Mouse (Mus musculus) limb, embryonic 12.5 days (tissue): Measurements from ENCODE around the gene Tecr. TPM values are rescaled to one million over a fixed set of nuclear protein-coding genes. Genes with fewer than 3 reads are reported as not detected.
A peak's percentile ranks its signal among the peaks of the same experiment; 100 is the strongest.
"Not testable (repeated sequence)": the region's sequence is repeated elsewhere in the genome, so short reads cannot be mapped to it uniquely, and the experiment has no call there.

Experiments
- ATAC-seq: fragments of 200-750 bp; cut with Nextera tagmentation; 2 replicates; pipeline ENCODE4 v1.8.0; 2017; ENCODE audit warnings: low read depth, moderate TSS enrichment; ENCODE audit not compliant: insufficient number of reproducible peaks, insufficient read depth, low FRiP score, low TSS enrichment
- H3K27ac ChIP-seq: fragments of 300-500 bp; sonication (generic); 2 replicates; pipeline ENCODE4 v1.5.1; 2016; ENCODE audit warnings: mild to moderate bottlenecking, moderate library complexity
- H3K27me3 ChIP-seq: fragments of 300-500 bp; sonication (generic); 2 replicates; pipeline ENCODE4 v1.6.1; 2016; ENCODE audit warnings: mild to moderate bottlenecking, moderate library complexity
- H3K36me3 ChIP-seq: fragments of 300-500 bp; sonication (generic); 2 replicates; pipeline ENCODE4 v1.6.1; 2016; ENCODE audit warnings: mild to moderate bottlenecking, moderate library complexity
- H3K4me1 ChIP-seq: fragments of 300-500 bp; sonication (generic); replicated peaks from 2 replicates; pipeline ENCODE4 v1.6.1; 2016
- H3K4me2 ChIP-seq: fragments of 300-500 bp; sonication (generic); 2 replicates; pipeline ENCODE4 v1.6.1; 2016; ENCODE audit warnings: mild to moderate bottlenecking, moderate library complexity
- H3K4me3 ChIP-seq: fragments of 300-500 bp; sonication (generic); replicated peaks from 2 replicates; pipeline ENCODE4 v1.5.1; 2016; ENCODE audit warnings: mild to moderate bottlenecking
- H3K9ac ChIP-seq: fragments of 300-500 bp; sonication (generic); replicated peaks from 2 replicates; pipeline ENCODE4 v1.6.1; 2016; ENCODE audit warnings: mild to moderate bottlenecking, moderate library complexity
- H3K9me3 ChIP-seq: fragments of 300-500 bp; sonication (generic); 2 replicates; pipeline ENCODE4 v1.6.1; 2016; ENCODE audit warnings: mild to moderate bottlenecking, moderate library complexity
- WGBS: fragments of 180-500 bp; shearing (Covaris S2); methylation state at CpG from one replicate; pipeline ENCODE4 v1.1.7; 2016; 5-methylcytosine and 5-hydroxymethylcytosine counted together
- polyA plus RNA-seq: library from polyadenylated mRNA; unstranded; fragments of >200 nt; fragmentation: Nextera tagmentation; extraction: Ambion mirVana; gene quantifications from 2 replicates; pipeline ENCODE4 v1.2.1, GENCODE M21; 2016

The Tecr gene
- polyA plus RNA-seq, 1 experiment from 2014 or later: 577 TPM

GRCm38 (mm10) chr8:83617111-83617510 is 9.3 kb upstream of the Tecr start:
- no peak for ATAC-seq
- H3K9me3 ChIP-seq: no peaks in the 10 kb centered on the region; the same call in 1 of the 2 replicates

GRCm38 (mm10) chr8:83616625-83617024 is 8.9 kb upstream of the Tecr start:
- H3K27ac ChIP-seq: no peak overlapping the region

More at GRCm38 (mm10) chr8:83617111-83617510, 9.3 kb upstream of the Tecr start:
- Histone ChIP-seq H3K27me3 (no peaks in the 10 kb centered on the region), H3K27ac (no peak overlapping the region), H3K4me1 (peaks cover 4% of the 10 kb centered on the region; the same call in 1 of the 2 replicates), H3K36me3 (peaks cover 22% of the 10 kb centered on the region), H3K4me3 (no peak overlapping the region), H3K9ac (no peak overlapping the region), H3K4me2 (no peak overlapping the region)
- WGBS: 83% methylated on average over 2 of the region's 2 CpGs

GRCm38 (mm10) chr8:83613695-83614094 is 5.9 kb upstream of the Tecr start:
- Histone ChIP-seq H3K9me3 (no peaks in the 10 kb centered on the region; the same call in 1 of the 2 replicates), H3K4me2 (no peak overlapping the region), H3K36me3 (peaks cover 48% of the 10 kb centered on the region), H3K27me3 (no peaks in the 10 kb centered on the region), H3K4me3 (no peak overlapping the region), H3K9ac (no peak overlapping the region), H3K4me1 (peaks cover 13% of the 10 kb centered on the region), H3K27ac (no peak overlapping the region)
- no peak for ATAC-seq
- 95% methylated on average over 4 of the region's 4 CpGs for WGBS

More at GRCm38 (mm10) chr8:83616625-83617024, 8.9 kb upstream of the Tecr start:
- no peaks in the 10 kb centered on the region for H3K4me1 ChIP-seq
- no peak overlapping the region for H3K4me3 ChIP-seq
- peaks cover 27% of the 10 kb centered on the region for H3K36me3 ChIP-seq
- H3K9me3 ChIP-seq: no peaks in the 10 kb centered on the region; the same call in 1 of the 2 replicates
- H3K9ac ChIP-seq: no peak overlapping the region
- H3K27me3 ChIP-seq: no peaks in the 10 kb centered on the region
- no peak overlapping the region for H3K4me2 ChIP-seq
- no peak for ATAC-seq

DNA sequence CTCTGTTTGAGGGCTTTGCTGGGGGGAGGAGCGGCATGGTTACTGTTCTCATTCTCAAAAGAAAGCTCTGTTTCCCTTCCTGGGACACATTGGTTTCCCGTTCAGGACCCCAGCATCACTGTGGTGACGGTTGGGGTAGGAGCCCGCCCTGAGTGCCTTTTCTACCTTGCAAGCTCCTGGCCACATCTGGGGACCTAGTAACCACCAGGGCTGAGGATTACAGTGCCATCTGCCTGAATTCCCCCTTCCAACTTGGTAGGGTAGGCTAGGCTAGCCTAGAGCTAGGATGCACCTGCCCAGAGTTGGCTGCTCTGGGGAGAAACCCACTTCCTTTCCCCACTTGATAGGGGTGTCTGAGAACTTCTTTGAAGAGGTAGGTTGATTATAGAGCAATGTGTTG is 4.2 kb upstream of the Tecr start:
- ATAC-seq: no peak
- H3K4me2 ChIP-seq: no peak overlapping the region
- peaks cover 19% of the 10 kb centered on the region for H3K4me1 ChIP-seq
- no peak overlapping the region for H3K27ac ChIP-seq
- no peaks in the 10 kb centered on the region for H3K27me3 ChIP-seq
- no peaks in the 10 kb centered on the region for H3K9me3 ChIP-seq
- H3K4me3 ChIP-seq: no peak overlapping the region
- H3K36me3 ChIP-seq: peaks cover 48% of the 10 kb centered on the region
- H3K9ac ChIP-seq: no peak overlapping the region
- WGBS: 95% methylated on average over 4 of the region's 4 CpGs

GRCm38 (mm10) chr8:83609547-83610180 is 1.9 kb upstream of the Tecr start:
- Histone ChIP-seq H3K4me2 (peak overlapping the region; percentile 77), H3K4me1 (peaks cover 20% of the 10 kb centered on the region), H3K27me3 (no peaks in the 10 kb centered on the region), H3K9me3 (no peaks in the 10 kb centered on the region), H3K27ac (no peak overlapping the region), H3K36me3 (peaks cover 48% of the 10 kb centered on the region), H3K4me3 (peak overlapping the region; percentile 75), H3K9ac (peak overlapping the region; percentile 88)
- WGBS: 93% methylated on average over 10 of the region's 10 CpGs
- no peak for ATAC-seq

DNA sequence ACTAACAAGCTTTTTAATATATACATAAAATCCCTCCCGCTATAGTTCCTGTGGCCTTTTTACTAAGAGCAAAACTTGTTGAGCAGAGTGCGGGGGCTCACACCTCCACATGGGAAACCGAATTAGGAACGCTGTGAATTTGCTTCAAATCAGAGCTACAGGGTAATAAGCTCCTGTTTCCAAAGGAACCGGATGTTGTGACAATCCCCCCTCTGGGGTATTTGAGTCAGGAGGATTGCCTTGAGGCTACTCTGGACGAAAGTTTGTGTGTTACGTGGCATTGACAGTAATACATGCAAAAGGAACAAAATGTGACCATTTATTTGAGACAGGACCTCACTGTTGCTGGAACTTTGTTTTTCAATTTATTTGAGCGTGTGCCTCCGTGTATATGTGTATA is 1.3 kb upstream of the Tecr start:
- 29% methylated on average over 9 of the region's 9 CpGs for WGBS
- peak overlapping the region; percentile 75 for H3K4me3 ChIP-seq
- H3K36me3 ChIP-seq: peaks cover 43% of the 10 kb centered on the region
- H3K4me2 ChIP-seq: peak overlapping the region; percentile 77
- ATAC-seq: no peak
- peak overlapping the region; percentile 97; the same call in 1 of the 2 replicates for H3K27ac ChIP-seq
- H3K4me1 ChIP-seq: peaks cover 20% of the 10 kb centered on the region
- H3K27me3 ChIP-seq: no peaks in the 10 kb centered on the region
- H3K9me3 ChIP-seq: no peaks in the 10 kb centered on the region
- H3K9ac ChIP-seq: peak overlapping the region; percentile 88

DNA sequence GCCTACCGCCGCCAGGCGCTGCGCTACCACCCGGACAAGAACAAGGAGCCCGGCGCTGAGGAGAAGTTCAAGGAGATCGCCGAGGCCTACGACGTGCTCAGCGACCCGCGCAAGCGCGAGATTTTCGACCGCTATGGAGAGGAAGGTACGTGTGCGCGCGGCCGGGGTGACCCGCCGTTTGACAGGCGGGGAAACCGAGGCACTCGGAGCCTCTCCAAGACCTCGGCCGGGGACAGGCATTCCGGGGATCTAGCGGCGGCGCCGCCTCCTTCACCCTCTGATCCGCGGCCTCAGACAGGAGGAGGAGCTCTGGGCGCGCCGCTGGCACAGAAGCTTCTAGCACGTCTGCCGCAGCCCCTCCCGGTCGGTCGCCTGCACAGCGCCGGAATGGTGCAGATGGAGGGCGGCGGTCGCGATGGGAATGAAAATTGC is 643 bp upstream of the Tecr start:
- H3K27me3 ChIP-seq: no peaks in the 10 kb centered on the region
- WGBS: under 1% methylated on average over 51 of the region's 51 CpGs
- peak; percentile 69 for ATAC-seq

GRCm38 (mm10) chr8:83602650-83603029 is 5.1 kb downstream of the Tecr start:
- H3K4me3 ChIP-seq: no peak overlapping the region
- no peak overlapping the region for H3K4me2 ChIP-seq
- H3K36me3 ChIP-seq: no peaks in the 10 kb centered on the region
- 80% methylated on average over 2 of the region's 2 CpGs for WGBS
- H3K4me1 ChIP-seq: peaks cover 7% of the 10 kb centered on the region; the same call in 1 of the 2 replicates
- ATAC-seq: no peak
- no peaks in the 10 kb centered on the region for H3K9me3 ChIP-seq
- H3K9ac ChIP-seq: no peak overlapping the region
- H3K27me3 ChIP-seq: no peaks in the 10 kb centered on the region
- no peak overlapping the region for H3K27ac ChIP-seq

More for the DNA sequence above, 643 bp upstream of the Tecr start:
- Histone ChIP-seq H3K4me3 (peak overlapping the region; percentile 75), H3K27ac (peak overlapping the region; percentile 97), H3K4me1 (peaks cover 20% of the 10 kb centered on the region), H3K9me3 (no peaks in the 10 kb centered on the region), H3K4me2 (peak overlapping the region; percentile 77), H3K36me3 (peaks cover 38% of the 10 kb centered on the region), H3K9ac (peak overlapping the region; percentile 88)

- no peak for ATAC-seq
- H3K9ac ChIP-seq: no peak overlapping the region
- no peaks in the 10 kb centered on the region for H3K27me3 ChIP-seq
- no peaks in the 10 kb centered on the region for H3K4me1 ChIP-seq
- H3K36me3 ChIP-seq: no peaks in the 10 kb centered on the region
- no peaks in the 10 kb centered on the region for H3K9me3 ChIP-seq
- H3K4me3 ChIP-seq: no peak overlapping the region
- no peak overlapping the region for H3K27ac ChIP-seq
- no peak overlapping the region for H3K4me2 ChIP-seq
Observed at GRCm38 (mm10) chr8:83599814-83600213, 8.0 kb downstream of the Tecr start.

GRCm38 (mm10) chr8:83598146-83598545 is 9.6 kb downstream of the Tecr start:
- no peak overlapping the region for H3K4me3 ChIP-seq
- H3K9me3 ChIP-seq: no peaks in the 10 kb centered on the region
- no peaks in the 10 kb centered on the region for H3K27me3 ChIP-seq
- no peak overlapping the region for H3K4me2 ChIP-seq
- H3K4me1 ChIP-seq: peaks cover 3% of the 10 kb centered on the region; the same call in 1 of the 2 replicates
- 5% methylated on average over 1 of the region's 1 CpGs for WGBS
- H3K27ac ChIP-seq: no peak overlapping the region
- no peak overlapping the region for H3K9ac ChIP-seq
- no peak for ATAC-seq
- no peaks in the 10 kb centered on the region for H3K36me3 ChIP-seq

- Histone ChIP-seq H3K9ac (no peak overlapping the region), H3K4me1 (peaks cover 18% of the 10 kb centered on the region), H3K27ac (no peak overlapping the region), H3K4me3 (no peak overlapping the region), H3K27me3 (no peaks in the 10 kb centered on the region), H3K4me2 (no peak overlapping the region), H3K36me3 (peaks cover 10% of the 10 kb centered on the region; the same call in 1 of the 2 replicates), H3K9me3 (no peaks in the 10 kb centered on the region)
- 28% methylated on average over 3 of the region's 3 CpGs for WGBS
- ATAC-seq: no peak
Observed at GRCm38 (mm10) chr8:83596369-83596768, 11.4 kb downstream of the Tecr start.

GRCm38 (mm10) chr8:83595050-83595345 is 12.8 kb downstream of the Tecr start:
- H3K27me3 ChIP-seq, ATAC-seq, H3K9me3 ChIP-seq: not testable (repeated sequence)
- Histone ChIP-seq H3K9ac (peak overlapping the region; percentile 63), H3K4me3 (peak overlapping the region; percentile 86), H3K4me1 (peaks cover 24% of the 10 kb centered on the region), H3K36me3 (peaks cover 16% of the 10 kb centered on the region), H3K4me2 (peak overlapping the region; percentile 86), H3K27ac (peak overlapping the region; percentile 91)
- 71% methylated on average over 3 of the region's 3 CpGs for WGBS
